Mouse (Mus musculus) lung, postnatal 0 days (tissue): Measurements from ENCODE around the gene Lrfn4. TPM values are rescaled to one million over a fixed set of nuclear protein-coding genes. Genes with fewer than 3 reads are reported as not detected.
A peak's percentile ranks its signal among the peaks of the same experiment; 100 is the strongest.

Experiments
- ATAC-seq: fragments of 200-750 bp; cut with Nextera tagmentation; 2 replicates; pipeline ENCODE4 v1.8.0; 2017; ENCODE audit warnings: moderate library complexity
- DNase-seq: peaks from one replicate; pipeline ENCODE4 v3.0.0-alpha.2; 2016; ENCODE audit warnings: low spot score
- H3K27ac ChIP-seq: fragments of 300-500 bp; sonication (generic); 2 replicates; pipeline ENCODE4 v1.5.1; 2014; ENCODE audit warnings: antibody characterized with exemption, mild to moderate bottlenecking, low read length, mixed read lengths
- H3K27me3 ChIP-seq: fragments of 300-500 bp; sonication (generic); replicated peaks from 2 replicates; pipeline ENCODE4 v1.6.1; 2014; ENCODE audit warnings: low read length, mixed read lengths; ENCODE audit not compliant: insufficient read depth
- H3K36me3 ChIP-seq: fragments of 300-500 bp; sonication (generic); 2 replicates; pipeline ENCODE4 v1.6.1; 2014; ENCODE audit warnings: low read length, mixed read lengths; ENCODE audit not compliant: insufficient read depth
- H3K4me1 ChIP-seq: fragments of 300-500 bp; sonication (generic); 2 replicates; pipeline ENCODE4 v1.6.1; 2014; ENCODE audit warnings: antibody characterized with exemption, low read depth, low read length, mixed read lengths; ENCODE audit not compliant: insufficient read depth
- H3K4me2 ChIP-seq: fragments of 300-500 bp; sonication (generic); replicated peaks from 2 replicates; pipeline ENCODE4 v1.6.1; 2014; ENCODE audit warnings: low read depth, mild to moderate bottlenecking, low read length, moderate library complexity, mixed read lengths
- H3K4me3 ChIP-seq: fragments of 300-500 bp; sonication (generic); 2 replicates; pipeline ENCODE4 v1.5.1; 2014; ENCODE audit warnings: low read depth, low read length
- H3K9ac ChIP-seq: fragments of 300-500 bp; sonication (generic); replicated peaks from 2 replicates; pipeline ENCODE4 v1.6.1; 2014; ENCODE audit warnings: low read depth, mild to moderate bottlenecking
- H3K9me3 ChIP-seq: fragments of 300-500 bp; sonication (generic); 2 replicates; pipeline ENCODE4 v1.6.1; 2016; ENCODE audit warnings: low read length, mixed read lengths
- CTCF ChIP-seq: IDR thresholded peaks from 2 replicates; pipeline ENCODE4 v1.5.1; 2016; ENCODE audit warnings: antibody characterized with exemption, mild to moderate bottlenecking
- EP300 ChIP-seq: IDR thresholded peaks from 2 replicates; pipeline ENCODE4 v1.6.1; 2016; ENCODE audit warnings: antibody characterized with exemption, mild to moderate bottlenecking, control low read depth
- WGBS: fragments of 180-500 bp; shearing (Covaris S2); extraction: QIAGEN DNeasy Blood & Tissue Kit; methylation state at CpG from one replicate; pipeline ENCODE4 v1.1.7; 2014; 5-methylcytosine and 5-hydroxymethylcytosine counted together
- polyA plus RNA-seq: library from polyadenylated mRNA; unstranded; fragments of >200 nt; fragmentation: Nextera tagmentation; extraction: Ambion mirVana; gene quantifications from 2 replicates; pipeline ENCODE4 v1.2.1, GENCODE M21; 2015

Lrfn4 gene
- polyA plus RNA-seq, 1 experiment from 2014 or later, result 3.4 TPM

DNA sequence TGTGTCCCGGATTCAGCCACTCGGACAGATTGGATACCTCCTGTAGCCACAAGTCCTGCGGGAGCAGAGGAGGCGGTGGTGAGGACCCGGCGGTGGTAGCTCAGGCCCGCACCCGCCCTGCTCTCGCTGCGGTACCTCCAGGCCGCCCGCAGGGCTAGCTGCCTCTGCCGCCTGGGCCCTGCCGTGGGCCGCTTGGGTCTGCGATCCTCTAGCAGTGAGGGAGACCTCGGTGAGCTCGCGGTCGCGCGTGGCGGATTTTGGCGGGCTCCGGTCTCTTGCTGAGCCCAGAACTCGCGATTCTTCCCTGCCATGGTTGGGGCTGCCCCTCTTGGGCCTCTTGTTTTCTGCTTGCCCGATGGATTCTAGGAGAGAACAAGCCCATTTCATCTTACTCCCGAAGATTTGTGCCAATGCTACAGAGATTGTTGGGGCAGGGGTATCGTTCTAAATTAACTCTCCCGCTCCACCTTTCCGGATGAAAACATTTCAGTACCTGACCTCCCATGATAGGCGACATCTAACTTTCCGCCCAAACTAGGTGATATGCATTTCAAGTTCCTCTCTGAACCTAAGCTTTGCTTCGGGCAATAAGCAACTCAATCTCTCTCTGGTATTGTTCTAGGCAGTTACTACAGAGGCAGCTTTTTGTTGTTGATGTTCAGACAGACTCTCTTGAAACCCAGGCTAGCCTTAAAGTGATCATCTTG is 10.5 kb upstream of the Lrfn4 start:
- WGBS, result 1% methylated on average over 35 of the region's 35 CpGs
- DNase-seq, result no peak
- peaks cover 10% of the 10 kb centered on the region; the same call in 1 of the 2 replicates for H3K4me1 ChIP-seq

DNA sequence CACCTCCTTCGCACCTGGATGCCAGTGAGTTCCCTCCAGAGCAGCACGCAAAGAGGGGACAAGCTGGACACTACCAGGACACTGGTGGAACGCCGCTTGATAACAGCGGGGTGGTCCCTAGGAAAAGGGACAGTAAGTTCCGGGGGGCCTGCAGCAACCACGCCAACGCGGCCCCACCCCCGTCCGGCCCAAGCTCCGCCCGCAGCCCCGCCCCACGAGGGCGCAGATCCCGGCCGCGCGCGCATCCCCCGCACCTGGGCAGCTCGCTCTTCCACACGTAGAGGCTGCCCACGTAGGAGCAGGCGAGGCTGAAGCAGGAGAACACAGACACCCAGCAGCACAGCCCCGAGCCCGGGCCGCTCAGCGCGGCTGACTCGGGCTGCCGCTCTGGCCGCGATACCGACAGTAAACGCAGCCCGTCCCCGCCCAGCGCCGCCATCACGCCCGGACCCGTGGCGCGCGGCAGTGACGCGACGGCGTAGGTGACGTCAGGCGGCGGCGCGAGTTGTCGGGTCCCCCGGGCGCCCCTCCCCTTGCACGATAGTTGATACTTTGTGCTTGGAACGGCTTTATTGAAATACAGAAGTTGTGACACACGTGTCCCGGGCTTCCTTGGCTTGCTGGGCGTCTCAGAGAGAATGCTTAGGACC is 9.8 kb upstream of the Lrfn4 start, which contains the start of gene Rce1:
TSS of gene Rce1 (minus strand) at position 463 of the 650 bp plus-strand sequence.
- Histone ChIP-seq H3K27me3 (no peaks in the 10 kb centered on the region), H3K4me3 (peak within 1 kb of the TSS; percentile 87), H3K4me1 (peaks cover 10% of the 10 kb centered on the region; the same call in 1 of the 2 replicates), H3K9me3 (no peaks in the 10 kb centered on the region), H3K9ac (peak within 1 kb of the TSS; percentile 89), H3K36me3 (0 out of 2 replicates have a peak, but pooled peaks cover 2% of the 10 kb centered on the region), H3K27ac (peak within 1 kb of the TSS; percentile 85), H3K4me2 (peak within 1 kb of the TSS; percentile 97)
- ATAC-seq (peak; percentile 95), DNase-seq (peak; percentile 96)
- TF ChIP-seq EP300 (no peak), CTCF (no peak)
- WGBS, result 5% methylated on average over 54 of the region's 64 CpGs

More for the DNA sequence above, 10.5 kb upstream of the Lrfn4 start:
- TF ChIP-seq CTCF (no peak), EP300 (no peak)
- no peaks in the 10 kb centered on the region for H3K9me3 ChIP-seq
- H3K4me3 ChIP-seq, result peak overlapping the region; percentile 87
- peak overlapping the region; percentile 89 for H3K9ac ChIP-seq
- peak; percentile 64 for ATAC-seq
- H3K4me2 ChIP-seq, result peak overlapping the region; percentile 97
- no peaks in the 10 kb centered on the region for H3K27me3 ChIP-seq
- H3K36me3 ChIP-seq, result 0 out of 2 replicates have a peak, but pooled peaks cover 2% of the 10 kb centered on the region
- peak overlapping the region; percentile 85 for H3K27ac ChIP-seq

- TF ChIP-seq CTCF, result no peak
- TF ChIP-seq EP300, result no peak
- Histone ChIP-seq H3K4me2 (peak overlapping the region; percentile 97), H3K9ac (peak overlapping the region; percentile 89), H3K36me3 (0 out of 2 replicates have a peak, but pooled peaks cover 2% of the 10 kb centered on the region), H3K4me3 (peak overlapping the region; percentile 87), H3K27ac (peak overlapping the region; percentile 85), H3K9me3 (no peaks in the 10 kb centered on the region), H3K4me1 (peaks cover 10% of the 10 kb centered on the region; the same call in 1 of the 2 replicates), H3K27me3 (no peaks in the 10 kb centered on the region)
- no peak for DNase-seq
- ATAC-seq, result no peak
- WGBS, result 23% methylated on average over 4 of the region's 4 CpGs
Measured at GRCm38 (mm10) chr19:4624406-4625178, 9.1 kb upstream of the Lrfn4 start.

GRCm38 (mm10) chr19:4624006-4624405 is 8.5 kb upstream of the Lrfn4 start:
- 86% methylated on average over 12 of the region's 12 CpGs for whole genome bisulfite sequencing
- ATAC-seq (no peak), DNase-seq (no peak)
- Histone ChIP-seq H3K4me2 (no peak overlapping the region), H3K4me3 (no peak overlapping the region), H3K27ac (no peak overlapping the region), H3K27me3 (no peaks in the 10 kb centered on the region), H3K9ac (no peak overlapping the region), H3K36me3 (0 out of 2 replicates have a peak, but pooled peaks cover 2% of the 10 kb centered on the region), H3K9me3 (no peaks in the 10 kb centered on the region), H3K4me1 (peaks cover 10% of the 10 kb centered on the region; the same call in 1 of the 2 replicates)
- TF ChIP-seq CTCF, result no peak
- no peak for TF ChIP-seq EP300

DNA sequence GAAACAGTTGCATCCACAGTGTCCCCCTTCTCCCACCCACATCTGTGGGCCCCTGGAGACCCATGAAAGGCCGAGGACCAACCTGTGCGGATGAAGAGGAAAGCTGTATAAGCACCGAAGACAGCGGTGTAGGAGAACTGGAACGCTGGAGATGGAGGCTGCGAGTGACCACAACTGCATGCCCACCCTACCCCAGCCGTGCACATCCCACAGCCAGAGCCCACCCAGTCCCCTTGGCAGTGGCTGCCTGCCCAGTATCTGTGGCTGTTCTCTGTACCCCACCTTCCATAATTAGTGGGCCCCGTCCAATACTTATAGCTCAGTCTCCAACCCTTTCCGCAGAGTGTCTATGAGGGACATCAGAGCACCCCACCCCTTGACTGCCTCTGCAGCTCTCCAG is 8.0 kb upstream of the Lrfn4 start:
- Histone ChIP-seq H3K9ac (no peak overlapping the region), H3K27me3 (no peaks in the 10 kb centered on the region), H3K4me3 (no peak overlapping the region), H3K4me1 (peaks cover 10% of the 10 kb centered on the region; the same call in 1 of the 2 replicates), H3K4me2 (no peak overlapping the region), H3K27ac (no peak overlapping the region), H3K9me3 (no peaks in the 10 kb centered on the region), H3K36me3 (0 out of 2 replicates have a peak, but pooled peaks cover 2% of the 10 kb centered on the region)
- ATAC-seq, result no peak
- TF ChIP-seq CTCF (no peak), EP300 (no peak)
- WGBS, result 96% methylated on average over 9 of the region's 9 CpGs
- DNase-seq, result no peak

GRCm38 (mm10) chr19:4622780-4623179 is 7.3 kb upstream of the Lrfn4 start:
- Histone ChIP-seq H3K4me1 (peaks cover 10% of the 10 kb centered on the region; the same call in 1 of the 2 replicates), H3K4me2 (no peak overlapping the region), H3K9me3 (no peaks in the 10 kb centered on the region), H3K4me3 (no peak overlapping the region), H3K27me3 (no peaks in the 10 kb centered on the region), H3K9ac (no peak overlapping the region), H3K27ac (no peak overlapping the region), H3K36me3 (0 out of 2 replicates have a peak, but pooled peaks cover 2% of the 10 kb centered on the region)
- no peak for ATAC-seq
- no peak for DNase-seq
- no peak for TF ChIP-seq EP300
- TF ChIP-seq CTCF, result no peak
- 85% methylated on average over 5 of the region's 5 CpGs for WGBS
